Comparison of ENCODE assay signal across 14 mouse cellular contexts in genomic region chr1:191513195-191513594, GRCm38 (mm10).
"Had no signal": no experiment of that assay in that cellular context is flagged by ENCODE, and none has a peak within 500 bp of the region (broad histone marks: within the 10 kb centered on the region; RNA-seq: fewer than 3 reads in every experiment).

No protein-coding gene starts in this region.

- ATAC-seq: hindbrain, postnatal 0 days; intestine, embryonic 16.5 days; liver, embryonic 12.5 days had no signal

- DNase-seq: gastrocnemius, postnatal 14 days; gastrocnemius, postnatal 36 days; heart, adult 11 months; heart, adult 2 months; heart, postnatal 14 days; heart, postnatal 36 days; kidney, adult 11 months; kidney, adult 2 months; kidney, adult 9 months; layer of hippocampus, adult 9-11 months; left cerebral cortex, postnatal 4 days had no signal
